Mouse (Mus musculus) cerebellum, adult 2 months (tissue): Measurements from ENCODE around the gene Raf1.

ENCODE experiments used
- CTCF ChIP-seq: fragments of 200-500 bp; IDR thresholded peaks from 2 replicates; pipeline ENCODE4 v1.5.1; 2011; ENCODE audit warnings: low read depth, mild to moderate bottlenecking, control low read depth, low read length, moderate library complexity, borderline replicate concordance; ENCODE audit not compliant: insufficient read depth
- POLR2A ChIP-seq: fragments of 200-500 bp; IDR thresholded peaks from 2 replicates; pipeline ENCODE4 v1.6.1; 2011; ENCODE audit warnings: low read length, control low read depth, borderline replicate concordance; ENCODE audit not compliant: insufficient read depth

DNA sequence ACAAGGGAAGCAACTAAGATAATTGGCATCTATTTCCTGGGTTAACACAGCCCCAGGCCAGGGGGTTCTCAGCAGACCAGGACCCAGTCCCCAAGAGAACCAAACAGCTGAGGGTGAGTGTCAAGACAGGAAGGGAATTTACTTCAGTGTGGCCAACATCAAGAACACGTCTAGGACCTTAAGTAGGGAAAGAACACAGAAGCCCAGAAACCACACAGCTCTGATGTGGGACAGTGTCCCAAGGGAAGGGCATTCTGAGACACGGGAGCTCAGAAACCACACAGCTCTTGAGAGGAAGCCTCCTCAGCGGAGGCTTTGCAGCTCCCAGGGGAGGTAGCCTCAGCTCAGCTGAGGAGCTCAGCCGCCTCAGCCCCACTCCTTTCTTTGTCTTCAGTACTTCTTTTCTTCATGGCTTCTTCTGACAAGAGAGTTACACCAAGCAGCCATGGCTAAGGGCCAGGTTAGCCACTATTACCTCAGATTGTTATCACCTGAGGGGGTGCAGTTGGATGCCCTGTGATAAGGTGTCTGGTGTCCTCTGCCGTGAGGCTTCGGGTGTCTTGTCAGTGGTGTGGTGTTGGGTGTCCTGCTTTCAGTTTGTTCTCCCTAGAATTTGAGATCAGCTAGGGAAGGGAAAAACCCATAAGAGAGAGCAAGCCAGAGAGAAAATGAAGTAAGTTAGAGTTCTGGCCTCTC, 92.9 kb downstream of the Raf1 start:
- TF ChIP-seq CTCF (no peak), POLR2A (no peak)
